Mouse (Mus musculus): ENCODE measurements at regions not wholly inside any gene's neighbourhood (a gene's known extent, or its start where the extent isn't known, plus 50 kb on each side); places are given as distances from the start of the nearest gene placed in this dataset.
A peak's percentile ranks its signal among the peaks of the same experiment; 100 is the strongest.

DNA sequence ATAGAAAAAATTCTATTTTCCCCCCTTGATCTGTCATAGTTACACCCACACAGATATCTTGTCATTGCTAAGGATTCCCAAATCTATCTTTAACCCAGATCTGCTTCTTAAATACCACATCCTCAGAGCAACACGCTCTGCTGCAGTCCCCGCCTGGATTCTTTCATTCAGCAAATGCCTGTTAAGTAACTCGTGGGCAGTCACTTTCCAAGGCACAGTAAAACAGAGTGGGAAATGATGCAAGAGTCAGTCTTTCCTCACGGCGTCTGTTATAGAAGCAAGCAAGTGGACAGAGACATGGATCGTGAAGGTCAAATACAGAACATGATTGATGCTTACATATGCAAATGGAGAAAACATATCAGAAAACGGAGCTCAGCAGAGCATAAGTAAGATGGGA lies 508.5 kb upstream of the Gm26657 start:
- Histone ChIP-seq H3K9me3 (ENCODE audit: low read length) (no peaks in the 10 kb centered on the region), H3K4me3 (ENCODE audit: low read length) (no peak overlapping the region), H3K4me2 (ENCODE audit: low read depth, low read length) (no peak overlapping the region), H3K9ac (replicated peaks; ENCODE audit: low read length) (no peak overlapping the region), H3K36me3 (ENCODE audit: insufficient read depth, low read length) (no peaks in the 10 kb centered on the region), H3K27ac (no peak overlapping the region), H3K4me1 (ENCODE audit: insufficient read depth, low read length) (no peaks in the 10 kb centered on the region), H3K27me3 (ENCODE audit: insufficient read depth, low read length) (no peaks in the 10 kb centered on the region)
- TF ChIP-seq CTCF (IDR thresholded peaks at IDR 0.05; ENCODE audit: low read depth): no peak
- no peak for ATAC-seq
- whole genome bisulfite sequencing: 71% methylated on average over 7 of the region's 7 CpGs
- no peak for DNase-seq (ENCODE audit: low spot score)

DNA sequence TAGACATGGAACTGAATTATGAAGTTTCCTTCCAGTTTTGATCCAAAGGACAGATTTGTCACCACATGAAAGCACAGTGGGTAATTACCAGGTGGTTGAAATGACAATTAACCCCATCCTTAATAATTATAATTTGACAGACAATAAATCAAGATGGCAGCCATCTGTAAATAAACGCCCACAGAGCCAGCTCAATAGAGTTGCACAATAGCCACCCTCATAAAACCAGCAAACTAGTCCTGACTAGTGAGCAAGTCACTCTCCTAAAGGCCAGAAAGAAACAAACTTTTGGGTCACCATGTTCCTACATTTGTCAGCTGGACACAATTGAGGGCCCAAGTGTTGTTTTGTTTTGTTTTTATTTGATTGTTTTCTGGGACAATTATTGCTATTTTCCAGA lies 509.4 kb upstream of the Gm26657 start:
- 48% methylated on average over 1 of the region's 1 CpGs for WGBS
- no peak overlapping the region for H3K9ac ChIP-seq (replicated peaks; ENCODE audit: low read length)
- no peak for TF ChIP-seq CTCF (IDR thresholded peaks at IDR 0.05; ENCODE audit: low read depth)
- DNase-seq (ENCODE audit: low spot score) (no peak), ATAC-seq (no peak)
- no peak overlapping the region for H3K27ac ChIP-seq
- H3K36me3 ChIP-seq (ENCODE audit: insufficient read depth, low read length): no peaks in the 10 kb centered on the region
- H3K27me3 ChIP-seq (ENCODE audit: insufficient read depth, low read length): no peaks in the 10 kb centered on the region
- no peaks in the 10 kb centered on the region for H3K4me1 ChIP-seq (ENCODE audit: insufficient read depth, low read length)
- H3K4me3 ChIP-seq (ENCODE audit: low read length): no peak overlapping the region
- H3K9me3 ChIP-seq (ENCODE audit: low read length): no peaks in the 10 kb centered on the region
- H3K4me2 ChIP-seq (ENCODE audit: low read depth, low read length): no peak overlapping the region

GRCm38 (mm10) chr4:56226493-56226892 lies 513.4 kb upstream of the Gm26657 start:
- Histone ChIP-seq H3K9ac (replicated peaks; ENCODE audit: low read length) (no peak overlapping the region), H3K9me3 (ENCODE audit: low read length) (no peaks in the 10 kb centered on the region), H3K27ac (no peak overlapping the region), H3K4me3 (ENCODE audit: low read length) (no peak overlapping the region), H3K4me2 (ENCODE audit: low read depth, low read length) (no peak overlapping the region), H3K27me3 (ENCODE audit: insufficient read depth, low read length) (no peaks in the 10 kb centered on the region), H3K4me1 (ENCODE audit: insufficient read depth, low read length) (no peaks in the 10 kb centered on the region), H3K36me3 (ENCODE audit: insufficient read depth, low read length) (no peaks in the 10 kb centered on the region)
- ATAC-seq (no peak), DNase-seq (ENCODE audit: low spot score) (no peak)
- no peak for TF ChIP-seq CTCF (IDR thresholded peaks at IDR 0.05; ENCODE audit: low read depth)
- 86% methylated on average over 1 of the region's 1 CpGs for WGBS

DNA sequence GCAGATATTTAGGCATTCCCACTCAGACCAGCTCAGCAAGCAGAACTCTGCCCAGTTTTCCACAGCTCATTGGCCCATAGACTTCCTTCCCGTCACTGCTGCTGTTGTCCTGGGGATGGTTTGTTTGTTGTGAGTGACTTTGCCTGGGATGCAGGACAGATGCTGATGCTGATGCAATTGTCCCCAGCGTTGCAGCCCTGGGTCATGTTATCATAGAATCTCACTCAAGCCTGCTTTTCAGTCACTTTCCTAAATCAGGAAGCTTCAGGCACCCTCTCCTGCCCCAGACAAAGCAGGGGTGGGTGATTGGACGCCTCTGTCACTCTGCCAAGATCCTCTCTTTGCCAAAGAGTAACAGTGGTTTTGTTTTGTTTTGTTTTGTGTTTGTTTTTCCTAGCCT lies 515.3 kb upstream of the Gm26657 start:
- no peak overlapping the region for H3K9ac ChIP-seq (replicated peaks; ENCODE audit: low read length)
- no peak for ATAC-seq
- no peak overlapping the region for H3K4me3 ChIP-seq (ENCODE audit: low read length)
- H3K9me3 ChIP-seq (ENCODE audit: low read length): no peaks in the 10 kb centered on the region
- 43% methylated on average over 3 of the region's 3 CpGs for WGBS
- DNase-seq (ENCODE audit: low spot score): no peak
- H3K36me3 ChIP-seq (ENCODE audit: insufficient read depth, low read length): no peaks in the 10 kb centered on the region
- no peak for TF ChIP-seq CTCF (IDR thresholded peaks at IDR 0.05; ENCODE audit: low read depth)
- H3K27ac ChIP-seq: no peak overlapping the region
- H3K27me3 ChIP-seq (ENCODE audit: insufficient read depth, low read length): no peaks in the 10 kb centered on the region
- H3K4me1 ChIP-seq (ENCODE audit: insufficient read depth, low read length): no peaks in the 10 kb centered on the region
- no peak overlapping the region for H3K4me2 ChIP-seq (ENCODE audit: low read depth, low read length)

GRCm38 (mm10) chr4:56222023-56222776 lies 517.7 kb upstream of the Gm26657 start:
- ATAC-seq: 0 out of 2 replicates have a peak, but pooled peaks have one; percentile 29
- H3K4me2 ChIP-seq (ENCODE audit: low read depth, low read length): 0 out of 2 replicates have a peak overlapping the region, but pooled peaks have one; percentile 11
- H3K9ac ChIP-seq (replicated peaks; ENCODE audit: low read length): no peak overlapping the region
- TF ChIP-seq CTCF (IDR thresholded peaks at IDR 0.05; ENCODE audit: low read depth): peak; percentile 52
- no peak overlapping the region for H3K27ac ChIP-seq
- 29% methylated on average over 8 of the region's 8 CpGs for WGBS
- peak; percentile 34 for DNase-seq (ENCODE audit: low spot score)
- H3K36me3 ChIP-seq (ENCODE audit: insufficient read depth, low read length): no peaks in the 10 kb centered on the region
- no peak overlapping the region for H3K4me3 ChIP-seq (ENCODE audit: low read length)
- no peaks in the 10 kb centered on the region for H3K27me3 ChIP-seq (ENCODE audit: insufficient read depth, low read length)
- no peaks in the 10 kb centered on the region for H3K4me1 ChIP-seq (ENCODE audit: insufficient read depth, low read length)
- H3K9me3 ChIP-seq (ENCODE audit: low read length): no peaks in the 10 kb centered on the region

DNA sequence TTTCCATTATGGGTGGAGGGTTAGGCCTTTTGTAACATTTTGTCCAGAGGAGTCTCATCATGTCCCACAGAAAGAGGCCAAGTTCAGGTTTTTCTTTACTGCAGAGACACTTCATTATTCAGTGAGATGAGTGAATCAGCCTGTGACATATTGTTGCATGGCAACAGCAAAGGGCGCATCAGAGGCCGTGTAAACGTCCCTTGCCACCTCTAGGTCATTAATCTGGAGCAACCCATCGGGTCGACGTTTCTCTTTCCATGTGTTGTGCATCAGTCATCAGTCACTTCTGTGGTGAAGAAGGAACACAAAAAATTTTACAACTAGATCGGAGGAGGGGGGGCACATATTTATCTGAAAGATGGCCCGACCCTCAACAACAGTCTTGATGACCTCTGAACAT lies 519.3 kb upstream of the Gm26657 start:
- no peaks in the 10 kb centered on the region for H3K27me3 ChIP-seq (ENCODE audit: insufficient read depth, low read length)
- no peak overlapping the region for H3K4me3 ChIP-seq (ENCODE audit: low read length)
- no peaks in the 10 kb centered on the region for H3K4me1 ChIP-seq (ENCODE audit: insufficient read depth, low read length)
- DNase-seq (ENCODE audit: low spot score) (peak; percentile 23), ATAC-seq (no peak)
- 37% methylated on average over 8 of the region's 8 CpGs for WGBS
- H3K9ac ChIP-seq (replicated peaks; ENCODE audit: low read length): no peak overlapping the region
- H3K9me3 ChIP-seq (ENCODE audit: low read length): no peaks in the 10 kb centered on the region
- no peaks in the 10 kb centered on the region for H3K36me3 ChIP-seq (ENCODE audit: insufficient read depth, low read length)
- TF ChIP-seq CTCF (IDR thresholded peaks at IDR 0.05; ENCODE audit: low read depth): no peak
- no peak overlapping the region for H3K4me2 ChIP-seq (ENCODE audit: low read depth, low read length)
- no peak overlapping the region for H3K27ac ChIP-seq

DNA sequence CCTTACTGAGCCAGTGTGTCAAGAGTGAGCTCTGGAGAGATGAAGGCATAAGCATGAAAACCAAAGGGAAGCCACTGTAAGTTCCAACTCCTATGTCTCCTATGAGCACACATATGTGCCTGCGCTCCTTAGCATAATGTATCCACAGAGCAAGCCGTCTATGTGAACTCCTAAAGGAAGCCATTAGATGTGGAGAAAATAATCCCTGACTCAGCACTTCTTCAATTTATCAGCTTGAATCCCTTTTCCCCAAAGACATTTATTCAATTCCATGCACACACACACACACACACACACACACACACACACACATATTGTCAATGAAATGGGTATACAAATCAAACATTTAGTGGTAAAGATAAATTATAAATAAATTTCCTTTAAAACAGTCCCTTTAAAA lies 530.4 kb upstream of the Gm26657 start:
- Histone ChIP-seq H3K27me3 (ENCODE audit: insufficient read depth, low read length) (no peaks in the 10 kb centered on the region), H3K9me3 (ENCODE audit: low read length) (no peaks in the 10 kb centered on the region), H3K36me3 (ENCODE audit: insufficient read depth, low read length) (no peaks in the 10 kb centered on the region), H3K27ac (no peak overlapping the region), H3K9ac (replicated peaks; ENCODE audit: low read length) (no peak overlapping the region), H3K4me3 (ENCODE audit: low read length) (no peak overlapping the region), H3K4me2 (ENCODE audit: low read depth, low read length) (no peak overlapping the region), H3K4me1 (ENCODE audit: insufficient read depth, low read length) (no peaks in the 10 kb centered on the region)
- ATAC-seq: no peak
- DNase-seq (ENCODE audit: low spot score): no peak
- 97% methylated on average over 2 of the region's 2 CpGs for WGBS
- TF ChIP-seq CTCF (IDR thresholded peaks at IDR 0.05; ENCODE audit: low read depth): no peak

All from hindbrain, postnatal 0 days (tissue).